Mouse (Mus musculus) heart, embryonic 13.5 days (tissue): ENCODE data around the gene Cfap73. TPM values are rescaled to one million over a fixed set of nuclear protein-coding genes. Genes with fewer than 3 reads are reported as not detected.

Experiments used
- ATAC-seq: fragments of 200-750 bp; cut with Nextera tagmentation; 2 replicates; pipeline ENCODE4 v1.8.0; 2017; ENCODE audit warnings: moderate TSS enrichment; ENCODE audit not compliant: insufficient number of reproducible peaks, low FRiP score, low TSS enrichment; ENCODE audit errors: extremely low read depth
- H3K27ac ChIP-seq: fragments of 300-500 bp; sonication (generic); replicated peaks from 2 replicates; pipeline ENCODE4 v1.5.1; 2015; ENCODE audit warnings: moderate library complexity, mild to moderate bottlenecking, inconsistent platforms
- H3K27me3 ChIP-seq: fragments of 300-500 bp; sonication (generic); replicated peaks from 2 replicates; pipeline ENCODE4 v1.6.1; 2015; ENCODE audit warnings: mild to moderate bottlenecking, inconsistent platforms
- H3K36me3 ChIP-seq: fragments of 300-500 bp; sonication (generic); 2 replicates; pipeline ENCODE4 v1.6.1; 2015; ENCODE audit warnings: mild to moderate bottlenecking, inconsistent platforms
- H3K4me1 ChIP-seq: fragments of 300-500 bp; sonication (generic); 2 replicates; pipeline ENCODE4 v1.6.1; 2015; ENCODE audit warnings: inconsistent platforms
- H3K4me2 ChIP-seq: fragments of 300-500 bp; sonication (generic); 2 replicates; pipeline ENCODE4 v1.6.1; 2015; ENCODE audit warnings: inconsistent platforms, mild to moderate bottlenecking, moderate library complexity
- H3K4me3 ChIP-seq: fragments of 300-500 bp; sonication (generic); 2 replicates; pipeline ENCODE4 v1.5.1; 2015; ENCODE audit warnings: moderate library complexity, mild to moderate bottlenecking, inconsistent platforms
- H3K9ac ChIP-seq: fragments of 300-500 bp; sonication (generic); 2 replicates; pipeline ENCODE4 v1.6.1; 2015; ENCODE audit warnings: inconsistent platforms, mild to moderate bottlenecking, moderate library complexity
- H3K9me3 ChIP-seq: fragments of 300-500 bp; sonication (generic); 2 replicates; pipeline ENCODE4 v1.6.1; 2016; ENCODE audit warnings: inconsistent platforms
- whole genome bisulfite sequencing: fragments of 180-500 bp; shearing (Covaris S2); methylation state at CpG from one replicate; pipeline ENCODE4 v1.1.7; 2015; ENCODE audit warnings: mixed read lengths; 5-methylcytosine and 5-hydroxymethylcytosine counted together
- polyA plus RNA-seq: library from polyadenylated mRNA; unstranded; fragments of >200 nt; fragmentation: Nextera tagmentation; extraction: Ambion mirVana; gene quantifications from 2 replicates; pipeline ENCODE4 v1.2.1, GENCODE M21; 2015

Cfap73 gene
- polyA plus RNA-seq, 1 experiment from 2014 or later, result not detected

DNA sequence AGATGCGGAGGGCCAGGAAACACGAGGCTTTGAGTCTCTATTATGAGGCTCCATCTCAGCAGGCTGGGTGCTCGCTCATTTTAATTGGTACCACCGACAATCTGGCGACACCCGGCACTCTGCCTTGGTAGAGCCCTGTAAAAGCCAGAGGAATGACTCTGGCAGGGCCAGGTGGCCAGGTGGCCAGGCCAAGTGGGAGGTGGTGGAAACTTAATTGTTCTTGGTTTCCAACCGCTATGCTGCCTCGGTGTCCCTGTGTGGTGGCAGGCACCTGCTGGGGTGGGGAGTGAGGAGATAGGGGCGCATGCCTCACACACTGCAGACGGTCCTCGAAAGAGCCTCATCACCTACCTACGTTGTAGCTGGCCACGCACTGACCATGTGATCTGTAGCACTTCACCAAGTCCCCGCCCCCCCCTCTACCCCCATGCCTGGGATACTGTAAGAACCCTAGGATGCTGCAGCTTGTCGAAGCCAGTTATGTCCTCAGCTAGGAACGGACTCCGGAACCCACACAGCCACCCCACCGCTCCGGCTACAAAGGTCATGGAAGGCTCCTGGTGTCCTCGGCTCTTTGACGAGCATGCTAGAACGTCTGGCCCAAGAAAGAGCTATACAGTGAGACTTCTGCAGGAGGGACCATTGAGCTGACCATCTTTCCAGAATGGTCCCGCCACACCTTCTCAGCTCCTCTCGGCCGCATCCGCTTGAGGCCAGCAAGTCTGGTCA is 54.0 kb downstream of the Cfap73 start:
- Histone ChIP-seq H3K36me3 (peaks cover 44% of the 10 kb centered on the region), H3K9me3 (no peaks in the 10 kb centered on the region), H3K27ac (peak overlapping the region; percentile 72), H3K9ac (no peak overlapping the region), H3K4me2 (no peak overlapping the region), H3K4me3 (no peak overlapping the region), H3K4me1 (peaks cover 41% of the 10 kb centered on the region), H3K27me3 (no peaks in the 10 kb centered on the region)
- WGBS, result 88% methylated on average over 26 of the region's 26 CpGs
- ATAC-seq, result no peak

DNA sequence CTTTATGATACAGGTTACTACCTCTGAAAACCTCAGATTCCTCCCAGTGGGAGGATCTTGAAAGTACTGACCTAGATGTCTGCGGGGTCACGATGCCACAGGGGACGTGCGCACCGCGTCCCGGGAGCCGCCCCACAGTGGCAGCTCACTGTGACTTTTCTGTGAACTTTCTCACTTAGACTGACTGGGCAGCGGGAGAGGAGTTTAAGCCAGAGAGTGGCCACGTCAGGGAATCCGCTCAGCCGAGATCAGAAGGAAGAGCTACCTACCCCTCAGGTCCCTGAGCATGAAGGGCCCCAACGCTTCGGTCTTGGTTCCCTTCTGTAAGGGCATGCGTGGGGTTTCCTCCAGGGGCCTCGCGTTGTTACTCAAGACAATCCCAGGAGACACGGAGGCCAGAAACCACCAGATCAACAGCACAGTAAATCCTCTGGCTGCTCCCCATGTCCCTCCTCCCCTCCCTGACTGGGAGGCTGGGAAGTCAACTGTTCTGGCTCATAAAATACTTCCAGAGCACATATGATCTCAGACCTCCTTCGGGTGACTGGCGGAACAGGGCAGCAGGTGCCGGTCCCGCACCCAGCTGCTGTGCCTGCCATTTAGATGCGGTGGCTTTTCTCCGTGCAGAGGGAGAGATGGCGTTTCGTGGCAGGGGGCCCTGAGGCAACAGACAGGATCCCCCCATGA is 54.7 kb downstream of the Cfap73 start:
- H3K9me3 ChIP-seq, result no peaks in the 10 kb centered on the region
- WGBS, result 61% methylated on average over 26 of the region's 26 CpGs
- no peak overlapping the region for H3K4me3 ChIP-seq
- peak overlapping the region; percentile 72 for H3K27ac ChIP-seq
- H3K4me1 ChIP-seq, result peaks cover 43% of the 10 kb centered on the region
- peak overlapping the region; percentile 30 for H3K4me2 ChIP-seq
- H3K36me3 ChIP-seq, result peaks cover 36% of the 10 kb centered on the region
- no peaks in the 10 kb centered on the region for H3K27me3 ChIP-seq
- no peak for ATAC-seq
- H3K9ac ChIP-seq, result peak overlapping the region; percentile 50; the same call in 1 of the 2 replicates

DNA sequence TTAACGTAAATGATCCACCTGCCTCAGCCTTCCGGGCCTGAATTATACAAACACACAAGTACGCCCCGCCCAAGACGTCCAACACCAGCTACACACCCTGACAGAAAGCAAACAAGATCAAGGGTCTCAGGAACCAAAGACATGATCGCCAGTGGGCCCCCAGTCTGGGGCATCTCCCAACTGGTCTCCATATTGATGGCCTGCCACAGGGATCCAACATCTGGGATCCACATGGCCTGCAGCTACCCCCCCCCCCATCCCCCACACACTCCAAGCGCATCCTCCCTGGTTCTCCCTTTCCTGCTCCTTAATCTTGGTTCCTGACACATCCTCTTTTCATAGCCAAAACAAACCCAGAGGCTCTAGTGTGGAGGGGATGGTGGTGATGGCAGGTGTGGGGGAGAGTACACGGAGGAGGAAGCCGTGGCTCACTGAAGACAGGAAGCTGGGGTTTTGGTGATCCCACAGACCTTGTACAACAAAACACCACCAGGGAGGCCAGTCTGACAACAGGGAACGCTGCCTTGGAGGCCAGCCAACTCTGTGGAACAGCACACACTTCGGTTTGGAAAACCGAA is 55.4 kb downstream of the Cfap73 start:
- Histone ChIP-seq H3K27ac (peak overlapping the region; percentile 72), H3K36me3 (peaks cover 29% of the 10 kb centered on the region), H3K4me1 (peaks cover 43% of the 10 kb centered on the region), H3K4me2 (peak overlapping the region; percentile 30; the same call in 1 of the 2 replicates), H3K9ac (peak overlapping the region; percentile 50; the same call in 1 of the 2 replicates), H3K27me3 (no peaks in the 10 kb centered on the region), H3K9me3 (no peaks in the 10 kb centered on the region), H3K4me3 (no peak overlapping the region)
- WGBS, result 47% methylated on average over 12 of the region's 12 CpGs
- ATAC-seq, result peak; percentile 56

Other genes with a start within 250 kb of the Cfap73 start
- not detected in 2 replicates for gene Lhx5, start 202.5 kb downstream of the Cfap73 start, polyA plus RNA-seq
- gene Sdsl, start 161.4 kb downstream of the Cfap73 start, polyA plus RNA-seq, result 10.9 and 11.3 TPM in 2 replicates
- gene Sds, start 157.7 kb downstream of the Cfap73 start, polyA plus RNA-seq, result 0.25 TPM in 1 of 2 replicates, not detected in the other
- 41.5 and 46.1 TPM in 2 replicates for gene Plbd2, start 130.6 kb downstream of the Cfap73 start, polyA plus RNA-seq
- 4.5 and 4.6 TPM in 2 replicates for gene Slc8b1, start 123.1 kb downstream of the Cfap73 start, polyA plus RNA-seq
- gene Tpcn1, start 45.6 kb downstream of the Cfap73 start, polyA plus RNA-seq, result 14.9 and 16.1 TPM in 2 replicates
- 0.27 and 0.44 TPM in 2 replicates for gene Iqcd, start 45.2 kb downstream of the Cfap73 start, polyA plus RNA-seq
- gene Rita1, start 21.6 kb downstream of the Cfap73 start, polyA plus RNA-seq, result 9.6 and 10.4 TPM in 2 replicates
- gene Ddx54, start 21.5 kb downstream of the Cfap73 start, polyA plus RNA-seq, result 29.6 and 29.7 TPM in 2 replicates
- 0.13 and 0.37 TPM in 2 replicates for gene Rasal1, start 14.6 kb upstream of the Cfap73 start, polyA plus RNA-seq
- 0.74 and 0.84 TPM in 2 replicates for gene Dtx1, start 77.7 kb upstream of the Cfap73 start, polyA plus RNA-seq
- gene Oas2, start 115.6 kb upstream of the Cfap73 start, polyA plus RNA-seq, result 0.24 and 0.32 TPM in 2 replicates
- gene Oas3, start 143.4 kb upstream of the Cfap73 start, polyA plus RNA-seq, result 0.18 and 0.37 TPM in 2 replicates
- not detected in 2 replicates for gene Oas1e, start 161.3 kb upstream of the Cfap73 start, polyA plus RNA-seq
- 0.29 and 0.55 TPM in 2 replicates for gene Oas1c, start 178.3 kb upstream of the Cfap73 start, polyA plus RNA-seq
- gene Oas1f, start 213.1 kb upstream of the Cfap73 start, polyA plus RNA-seq, result not detected in 2 replicates
- gene Oas1h, start 227.2 kb upstream of the Cfap73 start, polyA plus RNA-seq, result not detected in 2 replicates